Mouse (Mus musculus) bone marrow macrophage, adult 2 months (primary cell): ENCODE measurements around the gene Mrgprf.

Source experiments
- CTCF ChIP-seq: IDR thresholded peaks from 2 replicates; pipeline ENCODE4 v1.5.1; 2012; ENCODE audit warnings: low read depth, mild to moderate bottlenecking, low read length, moderate library complexity
- POLR2A ChIP-seq: IDR thresholded peaks from 2 replicates; pipeline ENCODE4 v1.6.1; 2012; ENCODE audit warnings: mild to moderate bottlenecking, low read depth, low read length, borderline replicate concordance

GRCm38 (mm10) chr7:145284293-145284692 is 16.3 kb upstream of the Mrgprf start:
- TF ChIP-seq CTCF: no peak
- no peak for TF ChIP-seq POLR2A
